Mouse (Mus musculus) myocyte (in vitro differentiated cells): ENCODE measurements around the gene Gp1bb. TPM values are rescaled to one million over a fixed set of nuclear protein-coding genes. Genes with fewer than 3 reads are reported as not detected.

Source experiments
- H3K27me3 ChIP-seq: one replicate; pipeline ENCODE4 v1.6.1; 2011; ENCODE audit not compliant: control insufficient read depth, insufficient read depth, insufficient read length
- H3K36me3 ChIP-seq: one replicate; pipeline ENCODE4 v1.6.1; 2011; ENCODE audit not compliant: control insufficient read depth, insufficient read depth
- H3K4me2 ChIP-seq: one replicate; pipeline ENCODE4 v1.6.1; 2011; ENCODE audit warnings: low read depth, control low read depth
- H3K4me3 ChIP-seq: one replicate; pipeline ENCODE4 v1.5.1; 2011; ENCODE audit warnings: mild to moderate bottlenecking, control low read depth, moderate library complexity
- H3K79me2 ChIP-seq: one replicate; pipeline ENCODE4 v1.6.1; 2011; ENCODE audit not compliant: control insufficient read depth, insufficient read depth
- H3ac ChIP-seq: one replicate; pipeline ENCODE4 v1.6.1; 2011; ENCODE audit not compliant: control insufficient read depth, insufficient read length
- CEBPB ChIP-seq: IDR thresholded peaks from 2 replicates; pipeline ENCODE4 v1.6.1; 2011; ENCODE audit warnings: mild to moderate bottlenecking, moderate library complexity; ENCODE audit not compliant: poor library complexity, insufficient read depth, severe bottlenecking
- E2F4 ChIP-seq: IDR thresholded peaks from one replicate; pipeline ENCODE4 v1.6.1; 2011; ENCODE audit warnings: mild to moderate bottlenecking, control low read depth, moderate library complexity; ENCODE audit not compliant: insufficient read depth
- MAX ChIP-seq: IDR thresholded peaks from one replicate; pipeline ENCODE4 v1.6.1; 2011; ENCODE audit warnings: low read depth, mild to moderate bottlenecking, control low read depth
- MYOD1 ChIP-seq, 3 experiments: IDR thresholded peaks; one replicate each; pipeline ENCODE4 v1.6.1; 2011; ENCODE audit warnings: control low read depth in 2 of 3, low read depth in 2 of 3, mild to moderate bottlenecking in 2 of 3, moderate library complexity in 1 of 3; ENCODE audit not compliant: insufficient read length in 2 of 3, control insufficient read depth in 1 of 3
- MYOG ChIP-seq, 3 experiments: IDR thresholded peaks; one replicate each; pipeline ENCODE4 v1.6.1; 2011; ENCODE audit warnings: control low read depth in 2 of 3, low read depth in 2 of 3, mild to moderate bottlenecking in 2 of 3; ENCODE audit not compliant: insufficient read length in 2 of 3, control insufficient read depth in 1 of 3, insufficient read depth in 1 of 3
- POLR2A ChIP-seq: IDR thresholded peaks from one replicate; pipeline ENCODE4 v1.6.1; 2011; ENCODE audit warnings: low read depth, mild to moderate bottlenecking, control low read depth, moderate library complexity; ENCODE audit not compliant: insufficient read length
- POLR2AphosphoS2 ChIP-seq: IDR thresholded peaks from one replicate; pipeline ENCODE4 v1.6.1; 2011; ENCODE audit warnings: low read depth, control low read depth; ENCODE audit not compliant: insufficient read length
- REST ChIP-seq: IDR thresholded peaks from one replicate; pipeline ENCODE4 v1.6.1; 2011; ENCODE audit warnings: mild to moderate bottlenecking, control low read depth, moderate library complexity; ENCODE audit not compliant: insufficient read depth, insufficient read length
- SRF ChIP-seq: IDR thresholded peaks from one replicate; pipeline ENCODE4 v1.6.1; 2011; ENCODE audit warnings: low read depth; ENCODE audit not compliant: control insufficient read depth, insufficient read length
- TCF12 ChIP-seq: IDR thresholded peaks from one replicate; pipeline ENCODE4 v1.6.1; 2011; ENCODE audit warnings: mild to moderate bottlenecking, control low read depth; ENCODE audit not compliant: poor library complexity, insufficient read depth, severe bottlenecking
- TCF3 ChIP-seq: IDR thresholded peaks from one replicate; pipeline ENCODE4 v1.6.1; 2011; ENCODE audit warnings: low read depth, control low read depth; ENCODE audit not compliant: insufficient read length
- USF1 ChIP-seq: IDR thresholded peaks from one replicate; pipeline ENCODE4 v1.6.1; 2011; ENCODE audit warnings: low read depth, mild to moderate bottlenecking, control low read depth, moderate library complexity
- polyA plus RNA-seq: library from polyadenylated mRNA; unstranded; fragments of >200 nt; fragmentation: generic; extraction: Trizol; gene quantifications from one replicate; pipeline ENCODE4 v1.2.1, GENCODE M21; 2012; ENCODE audit warnings: missing spikeins

Gene Gp1bb
- polyA plus RNA-seq, 1 experiment = 9.4 TPM

GRCm38 (mm10) chr16:18636401-18636800 is 14.2 kb upstream of the Gp1bb start:
- Histone ChIP-seq H3K79me2 (no peaks in the 10 kb centered on the region), H3K36me3 (no peaks in the 10 kb centered on the region), H3ac (no peak overlapping the region), H3K4me3 (no peak overlapping the region), H3K4me2 (no peak overlapping the region), H3K27me3 (no peaks in the 10 kb centered on the region)
- TF ChIP-seq POLR2A (no peak), MYOD1 (IDR thresholded peaks at IDR 0.05; ENCODE audit: control insufficient read depth in 1 of 3, insufficient read length in 2 of 3, low read depth in 2 of 3) (no peak), POLR2AphosphoS2 (no peak), MYOG (IDR thresholded peaks at IDR 0.05; ENCODE audit: control insufficient read depth in 1 of 3, insufficient read depth in 1 of 3, insufficient read length in 2 of 3, low read depth in 2 of 3) (no peak), CEBPB (no peak), TCF3 (no peak), E2F4 (no peak), MAX (no peak), SRF (no peak)

- peak in 1 of 3 experiments; percentile 7 for TF ChIP-seq MYOG (IDR thresholded peaks at IDR 0.05; ENCODE audit: control insufficient read depth in 1 of 3, insufficient read depth in 1 of 3, insufficient read length in 2 of 3, low read depth in 2 of 3)
- TF ChIP-seq REST = no peak
- peak in 1 of 3 experiments; percentile 9 for TF ChIP-seq MYOD1 (IDR thresholded peaks at IDR 0.05; ENCODE audit: control insufficient read depth in 1 of 3, insufficient read length in 2 of 3, low read depth in 2 of 3)
- Histone ChIP-seq H3K4me3 (no peak overlapping the region), H3ac (no peak overlapping the region), H3K79me2 (peaks cover 6% of the 10 kb centered on the region), H3K36me3 (no peaks in the 10 kb centered on the region), H3K27me3 (no peaks in the 10 kb centered on the region), H3K4me2 (no peak overlapping the region)
These were observed 11.1 kb upstream of the Gp1bb start for GRCm38 (mm10) chr16:18633333-18633732.

- H3K4me2 ChIP-seq = no peak overlapping the region
- no peaks in the 10 kb centered on the region for H3K27me3 ChIP-seq
- no peak overlapping the region for H3K4me3 ChIP-seq
- TF ChIP-seq POLR2A (no peak), SRF (no peak), MAX (no peak), MYOD1 (IDR thresholded peaks at IDR 0.05; ENCODE audit: control insufficient read depth in 1 of 3, insufficient read length in 2 of 3, low read depth in 2 of 3) (no peak), E2F4 (no peak), TCF3 (no peak), TCF12 (no peak), USF1 (no peak), REST (no peak), POLR2AphosphoS2 (no peak), CEBPB (no peak), MYOG (IDR thresholded peaks at IDR 0.05; ENCODE audit: control insufficient read depth in 1 of 3, insufficient read depth in 1 of 3, insufficient read length in 2 of 3, low read depth in 2 of 3) (no peak)
- H3K36me3 ChIP-seq = no peaks in the 10 kb centered on the region
- H3K79me2 ChIP-seq = peaks cover 12% of the 10 kb centered on the region
- no peak overlapping the region for H3ac ChIP-seq
These were observed 10.6 kb upstream of the Gp1bb start for GRCm38 (mm10) chr16:18632816-18633215.

DNA sequence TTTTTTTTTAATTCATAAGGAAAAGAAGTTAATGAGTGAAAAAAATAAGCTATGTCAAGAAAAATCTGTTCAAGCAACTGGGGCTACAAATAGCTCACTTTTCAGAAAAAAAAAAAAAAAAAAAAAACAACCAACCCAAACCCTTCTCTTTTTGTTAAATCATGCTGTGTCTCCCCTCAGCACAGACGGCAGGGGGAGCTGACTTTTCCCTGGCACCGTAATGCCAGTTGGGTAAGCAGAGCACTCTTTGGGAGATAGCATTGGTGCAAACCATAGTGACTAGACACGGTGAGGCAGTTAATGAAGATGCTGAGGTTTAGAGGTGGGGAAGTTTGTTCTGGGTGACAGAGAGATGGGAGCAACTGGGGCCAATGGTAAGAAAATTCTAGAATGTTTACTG is 9.9 kb upstream of the Gp1bb start:
- TF ChIP-seq MYOG (IDR thresholded peaks at IDR 0.05; ENCODE audit: control insufficient read depth in 1 of 3, insufficient read depth in 1 of 3, insufficient read length in 2 of 3, low read depth in 2 of 3) = no peak
- TF ChIP-seq TCF12 = no peak
- no peak for TF ChIP-seq MYOD1 (IDR thresholded peaks at IDR 0.05; ENCODE audit: control insufficient read depth in 1 of 3, insufficient read length in 2 of 3, low read depth in 2 of 3)
- no peak for TF ChIP-seq SRF
- no peak for TF ChIP-seq USF1
- TF ChIP-seq POLR2AphosphoS2 = no peak
- TF ChIP-seq CEBPB = no peak
- TF ChIP-seq POLR2A = no peak
- Histone ChIP-seq H3K4me3 (no peak overlapping the region), H3K27me3 (no peaks in the 10 kb centered on the region), H3K36me3 (no peaks in the 10 kb centered on the region), H3K79me2 (peaks cover 18% of the 10 kb centered on the region), H3K4me2 (no peak overlapping the region), H3ac (no peak overlapping the region)

- Histone ChIP-seq H3K27me3 (no peaks in the 10 kb centered on the region), H3K4me3 (no peak overlapping the region), H3K79me2 (peaks cover 21% of the 10 kb centered on the region), H3K36me3 (no peaks in the 10 kb centered on the region), H3K4me2 (no peak overlapping the region), H3ac (no peak overlapping the region)
- TF ChIP-seq POLR2AphosphoS2 = no peak
- no peak for TF ChIP-seq REST
- no peak for TF ChIP-seq E2F4
- TF ChIP-seq TCF3 = no peak
- TF ChIP-seq POLR2A = no peak
These were observed 8.9 kb upstream of the Gp1bb start for GRCm38 (mm10) chr16:18631141-18631540.
